Mouse (Mus musculus): Measurements from ENCODE around the gene Emb.

GRCm38 (mm10) chr13:117242621-117243020, 34.3 kb downstream of the Emb start:
- TF ChIP-seq CTCF (IDR thresholded peaks at IDR 0.05; ENCODE audit: low read depth) (no peak), EP300 (IDR thresholded peaks at IDR 0.05; ENCODE audit: low read depth) (no peak)
